Mouse (Mus musculus) lung, embryonic 14.5 days (tissue): ENCODE measurements at regions not wholly inside any gene's neighbourhood (a gene's known extent, or its start where the extent isn't known, plus 50 kb on each side); places are given as distances from the start of the nearest gene placed in this dataset.
A peak's percentile ranks its signal among the peaks of the same experiment; 100 is the strongest.

Source experiments
- ATAC-seq: fragments of 200-750 bp; cut with Nextera tagmentation; 2 replicates; pipeline ENCODE4 v1.8.0; 2017; ENCODE audit warnings: mild to moderate bottlenecking, moderate TSS enrichment, moderate library complexity; ENCODE audit not compliant: insufficient read depth
- DNase-seq: peaks from one replicate; pipeline ENCODE4 v3.0.0-alpha.2; 2015
- H3K27ac ChIP-seq: fragments of 300-500 bp; sonication (generic); 2 replicates; pipeline ENCODE4 v1.5.1; 2014; ENCODE audit warnings: low read depth, mild to moderate bottlenecking, moderate library complexity
- H3K27me3 ChIP-seq: fragments of 300-500 bp; sonication (generic); 2 replicates; pipeline ENCODE4 v1.6.1; 2014; ENCODE audit warnings: low read length, control low read depth; ENCODE audit not compliant: insufficient read depth
- H3K36me3 ChIP-seq: fragments of 300-500 bp; sonication (generic); 2 replicates; pipeline ENCODE4 v1.6.1; 2014; ENCODE audit warnings: control low read depth; ENCODE audit not compliant: insufficient read depth
- H3K4me1 ChIP-seq: fragments of 300-500 bp; sonication (generic); 2 replicates; pipeline ENCODE4 v1.6.1; 2014; ENCODE audit warnings: antibody characterized with exemption, control low read depth; ENCODE audit not compliant: insufficient read depth
- H3K4me2 ChIP-seq: fragments of 300-500 bp; sonication (generic); 2 replicates; pipeline ENCODE4 v1.6.1; 2014; ENCODE audit warnings: mild to moderate bottlenecking
- H3K4me3 ChIP-seq: fragments of 300-500 bp; sonication (generic); 2 replicates; pipeline ENCODE4 v1.5.1; 2014; ENCODE audit warnings: low read depth, low read length
- H3K9ac ChIP-seq: fragments of 300-500 bp; sonication (generic); 2 replicates; pipeline ENCODE4 v1.6.1; 2014
- H3K9me3 ChIP-seq: fragments of 300-500 bp; sonication (generic); 2 replicates; pipeline ENCODE4 v1.6.1; 2016; ENCODE audit warnings: low read depth, low read length, control low read depth
- CTCF ChIP-seq: IDR thresholded peaks from 2 replicates; pipeline ENCODE4 v1.5.1; 2016; ENCODE audit warnings: antibody characterized with exemption, low read depth
- WGBS: fragments of 180-500 bp; shearing (Covaris S2); extraction: QIAGEN DNeasy Blood & Tissue Kit; methylation state at CpG from one replicate; pipeline ENCODE4 v1.1.7; 2014; 5-methylcytosine and 5-hydroxymethylcytosine counted together

DNA sequence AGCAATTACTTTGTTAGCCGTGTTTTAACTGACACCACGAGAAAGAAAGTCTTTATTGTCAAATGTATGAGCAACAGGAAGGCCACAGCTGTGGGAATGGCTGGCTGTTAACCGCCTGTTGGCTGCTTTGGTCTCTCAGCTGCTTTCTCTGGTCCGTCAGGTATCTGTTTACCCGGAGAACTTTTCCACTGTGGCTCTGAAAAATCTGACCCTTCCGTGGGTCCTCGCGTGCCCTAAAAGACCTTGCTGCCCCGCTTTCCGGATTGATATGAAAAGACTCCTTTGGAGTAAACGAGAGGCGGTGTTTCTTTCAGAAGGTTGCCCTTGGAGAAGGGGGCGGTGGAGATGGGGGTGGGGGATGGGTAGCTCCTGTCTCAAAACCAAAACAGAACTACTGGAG lies 75.9 kb downstream of the Sox14 start:
- DNase-seq (peak; percentile 41), ATAC-seq (peak; percentile 48; the same call in 1 of the 2 replicates)
- H3K27me3 ChIP-seq = no peaks in the 10 kb centered on the region
- TF ChIP-seq CTCF = no peak
- H3K36me3 ChIP-seq = no peaks in the 10 kb centered on the region
- peak overlapping the region; percentile 30 for H3K4me3 ChIP-seq
- H3K4me2 ChIP-seq = peak overlapping the region; percentile 73
- no peaks in the 10 kb centered on the region for H3K4me1 ChIP-seq
- WGBS = 2% methylated on average over 13 of the region's 13 CpGs
- H3K9me3 ChIP-seq = no peaks in the 10 kb centered on the region
- H3K27ac ChIP-seq = no peak overlapping the region
- peak overlapping the region; percentile 28; the same call in 1 of the 2 replicates for H3K9ac ChIP-seq

DNA sequence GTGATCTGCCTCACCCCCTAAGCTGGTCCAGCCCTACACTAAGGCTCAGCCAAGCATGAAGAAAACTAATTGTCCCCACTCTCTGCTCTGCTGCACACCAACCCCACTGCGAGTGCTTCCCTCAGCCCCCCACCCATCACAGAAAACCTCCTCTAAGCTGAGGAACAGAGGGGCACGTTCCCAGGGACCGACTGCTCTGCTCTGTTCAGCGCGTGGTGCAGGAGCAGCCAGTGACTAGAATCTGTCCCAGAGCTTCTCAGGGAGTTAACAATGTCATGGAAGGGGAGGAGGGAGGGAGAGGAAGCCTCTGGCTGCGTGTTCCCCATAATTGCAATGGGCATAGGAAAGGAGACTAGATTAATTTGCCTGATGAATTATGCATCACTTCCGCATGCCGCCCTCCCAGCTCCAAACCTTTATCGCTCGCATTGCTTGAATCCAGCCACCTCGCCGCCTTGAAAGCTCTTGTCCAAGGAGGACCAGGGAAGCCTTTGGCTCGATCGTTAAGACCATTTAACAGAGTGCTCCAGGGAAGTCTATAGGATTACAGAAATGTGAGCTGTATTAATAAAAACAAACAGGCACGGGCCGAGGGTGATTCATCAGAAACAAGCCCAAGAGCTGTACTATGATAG lies 76.5 kb downstream of the Sox14 start:
- no peaks in the 10 kb centered on the region for H3K36me3 ChIP-seq
- H3K4me1 ChIP-seq = no peaks in the 10 kb centered on the region
- ATAC-seq (peak; percentile 57), DNase-seq (peak; percentile 46)
- H3K27me3 ChIP-seq = no peaks in the 10 kb centered on the region
- H3K27ac ChIP-seq = no peak overlapping the region
- peak overlapping the region; percentile 73 for H3K4me2 ChIP-seq
- H3K9ac ChIP-seq = peak overlapping the region; percentile 28; the same call in 1 of the 2 replicates
- no peaks in the 10 kb centered on the region for H3K9me3 ChIP-seq
- 3% methylated on average over 16 of the region's 16 CpGs for WGBS
- no peak for TF ChIP-seq CTCF
- H3K4me3 ChIP-seq = peak overlapping the region; percentile 30

DNA sequence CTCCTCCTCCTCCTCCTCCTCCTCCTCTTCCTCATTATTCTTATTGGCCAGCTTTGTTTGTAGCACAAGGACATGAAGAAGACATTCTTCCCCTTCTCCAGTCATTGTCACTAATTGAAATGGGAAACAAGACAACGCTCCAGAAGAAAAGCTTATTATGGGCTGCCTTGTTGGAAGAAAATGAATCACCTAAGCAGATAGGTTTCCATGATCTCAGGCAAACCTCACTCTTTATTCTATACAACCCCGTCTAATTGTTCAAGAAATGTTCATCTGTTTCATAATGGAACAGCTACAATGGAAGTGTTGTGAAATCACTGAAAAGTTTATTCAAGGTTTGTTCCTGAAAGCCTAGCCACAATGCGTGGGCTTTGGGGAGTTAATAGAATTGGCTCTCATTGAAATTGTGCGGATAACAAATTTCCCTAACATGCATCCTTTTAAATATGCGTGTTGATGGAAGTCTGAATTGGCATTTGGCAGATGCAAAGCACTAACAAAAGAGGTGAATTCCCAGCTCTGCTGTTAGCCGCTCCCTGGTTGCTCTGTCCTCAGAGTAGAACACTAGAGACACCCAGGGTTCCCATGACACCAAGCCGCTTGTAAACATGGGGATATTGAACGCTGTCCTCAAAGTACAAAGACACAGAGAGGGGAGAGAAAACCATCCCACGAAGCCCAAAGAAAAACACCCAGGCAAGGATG lies 78.8 kb downstream of the Sox14 start:
- H3K4me2 ChIP-seq = no peak overlapping the region
- no peak overlapping the region for H3K27ac ChIP-seq
- no peaks in the 10 kb centered on the region for H3K27me3 ChIP-seq
- H3K36me3 ChIP-seq = no peaks in the 10 kb centered on the region
- H3K4me1 ChIP-seq = no peaks in the 10 kb centered on the region
- no peak overlapping the region for H3K4me3 ChIP-seq
- TF ChIP-seq CTCF = no peak
- no peak overlapping the region for H3K9ac ChIP-seq
- WGBS = 63% methylated on average over 9 of the region's 9 CpGs
- H3K9me3 ChIP-seq = no peaks in the 10 kb centered on the region
- ATAC-seq = no peak
- no peak for DNase-seq

DNA sequence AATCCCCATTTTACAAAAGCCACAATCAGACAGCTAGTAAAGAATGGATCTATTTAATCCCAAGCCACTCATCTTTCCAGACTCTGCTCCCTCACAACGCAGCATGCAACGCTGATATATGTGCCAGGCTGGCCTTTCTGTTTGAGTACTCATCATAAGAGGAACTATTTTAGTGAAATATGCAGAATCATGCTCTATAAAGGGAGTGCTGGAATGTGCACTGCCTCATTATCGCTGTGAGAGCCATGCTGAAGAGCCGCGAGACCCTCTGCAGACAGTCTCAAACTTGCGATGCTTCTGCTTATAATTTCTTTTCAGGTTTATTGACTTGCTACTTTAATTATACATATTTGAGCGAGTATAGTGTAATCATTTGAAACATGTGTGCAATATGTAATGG lies 75.6 kb upstream of the Cldn18 start:
- DNase-seq (no peak), ATAC-seq (no peak)
- Histone ChIP-seq H3K27ac (no peak overlapping the region), H3K9me3 (no peaks in the 10 kb centered on the region), H3K4me3 (no peak overlapping the region), H3K9ac (no peak overlapping the region), H3K4me2 (no peak overlapping the region), H3K27me3 (no peaks in the 10 kb centered on the region), H3K4me1 (0 out of 2 replicates have a peak, but pooled peaks cover 2% of the 10 kb centered on the region), H3K36me3 (no peaks in the 10 kb centered on the region)
- 63% methylated on average over 7 of the region's 7 CpGs for WGBS
- TF ChIP-seq CTCF = no peak

DNA sequence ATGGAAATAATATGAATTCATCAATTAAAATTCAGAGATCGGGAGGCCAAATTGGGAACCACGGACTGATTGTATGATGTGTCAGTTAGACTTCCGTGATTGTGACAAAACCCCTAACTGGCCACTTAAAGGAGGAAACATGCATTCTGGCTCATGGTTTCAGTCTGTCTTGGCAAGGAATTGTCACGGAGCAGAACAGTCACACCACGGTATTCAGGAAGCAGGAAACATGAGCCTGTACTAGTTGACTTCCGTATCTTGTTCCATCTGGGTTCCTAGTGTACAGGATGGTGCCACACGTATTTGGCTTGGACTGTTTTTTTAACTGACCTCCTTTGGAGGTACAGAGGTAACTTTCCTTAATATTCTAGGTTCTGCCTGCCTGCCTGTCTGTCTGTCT lies 69.8 kb upstream of the Cldn18 start:
- Histone ChIP-seq H3K9ac (no peak overlapping the region), H3K4me1 (0 out of 2 replicates have a peak, but pooled peaks cover 2% of the 10 kb centered on the region), H3K9me3 (no peaks in the 10 kb centered on the region), H3K27ac (no peak overlapping the region), H3K36me3 (no peaks in the 10 kb centered on the region), H3K4me3 (no peak overlapping the region), H3K4me2 (no peak overlapping the region), H3K27me3 (no peaks in the 10 kb centered on the region)
- 69% methylated on average over 7 of the region's 7 CpGs for WGBS
- TF ChIP-seq CTCF = no peak
- DNase-seq = no peak
- ATAC-seq = no peak

DNA sequence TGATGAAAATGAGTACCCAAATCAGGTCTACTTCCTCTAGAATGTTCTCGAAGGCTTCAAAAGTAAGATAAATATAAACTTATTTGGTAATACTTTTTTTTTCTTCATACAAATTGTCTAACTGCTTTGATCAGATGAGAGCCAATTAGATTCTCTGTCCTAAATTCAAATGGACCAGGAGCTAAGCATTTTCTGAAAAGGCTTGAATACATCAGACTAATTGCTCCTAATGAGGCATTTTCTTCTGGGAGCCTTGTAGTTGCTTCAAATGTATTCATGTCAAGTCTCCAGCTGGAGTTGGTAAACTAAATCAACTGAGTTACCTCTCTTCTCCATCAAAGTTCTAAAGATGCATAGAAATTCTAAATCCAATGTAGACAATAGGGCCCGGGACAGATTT lies 66.1 kb upstream of the Cldn18 start:
- no peaks in the 10 kb centered on the region for H3K27me3 ChIP-seq
- 85% methylated on average over 2 of the region's 2 CpGs for whole genome bisulfite sequencing
- DNase-seq (no peak), ATAC-seq (no peak)
- H3K9ac ChIP-seq = no peak overlapping the region
- H3K4me1 ChIP-seq = no peaks in the 10 kb centered on the region
- H3K36me3 ChIP-seq = no peaks in the 10 kb centered on the region
- H3K4me2 ChIP-seq = no peak overlapping the region
- H3K4me3 ChIP-seq = no peak overlapping the region
- H3K9me3 ChIP-seq = no peaks in the 10 kb centered on the region
- no peak for TF ChIP-seq CTCF
- no peak overlapping the region for H3K27ac ChIP-seq

GRCm38 (mm10) chr9:99782364-99783119 lies 65.5 kb upstream of the Cldn18 start:
- Histone ChIP-seq H3K9me3 (no peaks in the 10 kb centered on the region), H3K9ac (no peak overlapping the region), H3K36me3 (no peaks in the 10 kb centered on the region), H3K4me3 (no peak overlapping the region), H3K4me2 (no peak overlapping the region), H3K27ac (no peak overlapping the region), H3K27me3 (no peaks in the 10 kb centered on the region), H3K4me1 (no peaks in the 10 kb centered on the region)
- DNase-seq = no peak
- TF ChIP-seq CTCF = no peak
- ATAC-seq = no peak
- 50% methylated on average over 7 of the region's 7 CpGs for WGBS
